Mouse (Mus musculus) adrenal gland, adult (tissue): ENCODE results near the gene Mrps21.
"Not testable (repeated sequence)": the region's sequence is repeated elsewhere in the genome, so short reads cannot be mapped to it uniquely, and the experiment has no call there.

ENCODE experiments used
- DNase-seq, 2 experiments: peaks; one replicate each; pipeline ENCODE4 v3.0.0; 2022 to 2023; ENCODE audit warnings: low spot score in 1 of 2; ENCODE audit not compliant: inconsistent age in 2 of 2

Gene Mrps21

DNA sequence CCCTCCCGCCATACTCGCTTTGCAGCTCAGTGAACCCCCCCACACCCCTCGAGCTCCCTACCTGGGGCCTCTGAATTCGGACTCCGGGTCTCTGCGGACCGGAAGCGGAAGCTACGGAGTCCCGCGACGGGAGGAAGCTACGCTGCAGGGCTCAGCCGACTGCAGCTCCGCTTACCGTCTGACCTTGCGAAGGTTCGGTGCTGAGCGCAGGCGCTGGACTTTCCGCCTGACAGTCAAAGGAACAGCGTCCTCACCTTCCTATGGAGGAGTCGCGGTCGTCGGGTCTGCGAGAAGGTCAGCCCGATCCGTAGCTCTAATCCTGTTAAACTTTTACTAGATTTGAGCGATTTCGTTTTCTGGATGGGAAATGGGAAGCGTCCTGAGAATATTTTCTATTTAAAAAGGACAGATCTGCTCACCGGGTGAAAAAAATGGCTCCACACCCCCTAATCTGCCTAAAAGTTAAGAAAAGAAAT lies at the start of gene Mrps21:
Mrps21 (minus strand) TSS at position 128 of the 476 bp plus-strand sequence.
- peak; percentile 93 to 96 for DNase-seq

- DNase-seq: not testable (repeated sequence)
Measured at GRCm38 (mm10) chr3:95920532-95920931, 49.2 kb upstream of the Mrps21 start.

DNA sequence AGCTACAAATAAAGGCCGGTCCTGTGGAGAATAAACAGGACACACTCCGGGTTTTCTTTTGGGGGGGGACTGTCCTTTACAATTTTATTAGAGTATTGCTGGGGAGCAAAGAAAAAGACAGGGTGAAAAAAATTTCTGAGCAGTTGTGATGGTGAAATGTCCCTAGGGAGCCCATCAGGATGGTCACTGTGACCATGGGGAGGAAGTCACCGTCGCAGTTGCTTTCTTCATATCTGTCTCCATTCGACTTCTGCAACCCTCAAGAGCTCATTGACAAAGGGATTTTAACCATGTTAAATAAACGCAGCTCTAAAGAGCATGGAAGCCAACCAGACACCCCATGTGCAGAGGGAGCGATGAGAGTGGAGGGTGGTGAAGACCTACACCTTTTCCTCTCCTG lies 45.4 kb upstream of the Mrps21 start:
- DNase-seq: no peak

- no peak for DNase-seq
Measured at GRCm38 (mm10) chr3:95914706-95915105, 43.4 kb upstream of the Mrps21 start.

DNA sequence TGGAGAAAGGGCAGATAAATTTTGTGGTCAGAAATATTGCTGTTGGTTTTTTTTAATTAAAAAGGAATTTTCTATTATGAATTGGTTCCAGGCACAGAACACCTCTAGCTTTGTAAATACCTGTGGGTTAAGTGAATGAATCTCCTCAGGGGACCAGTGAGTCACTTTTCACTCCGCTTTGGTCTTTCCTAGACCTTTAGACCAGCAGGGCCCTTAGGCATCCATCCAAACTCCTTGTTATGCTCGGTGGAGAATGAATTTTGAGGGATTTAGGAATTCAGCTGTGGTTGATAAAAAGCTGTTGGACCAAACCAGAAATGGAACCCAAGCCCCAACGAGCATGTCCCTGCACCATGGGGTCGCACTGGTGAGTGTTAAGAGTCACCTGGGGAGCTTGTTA lies 36.3 kb upstream of the Mrps21 start:
- DNase-seq: no peak

GRCm38 (mm10) chr3:95906860-95907259 lies 35.5 kb upstream of the Mrps21 start:
- DNase-seq: peak in 1 of 2 experiments; percentile 77

GRCm38 (mm10) chr3:95905940-95906492 lies 34.7 kb upstream of the Mrps21 start:
- DNase-seq: peak; percentile 57 to 77

GRCm38 (mm10) chr3:95905146-95905939 lies 34.0 kb upstream of the Mrps21 start:
- peak in 1 of 2 experiments; percentile 53 for DNase-seq

DNA sequence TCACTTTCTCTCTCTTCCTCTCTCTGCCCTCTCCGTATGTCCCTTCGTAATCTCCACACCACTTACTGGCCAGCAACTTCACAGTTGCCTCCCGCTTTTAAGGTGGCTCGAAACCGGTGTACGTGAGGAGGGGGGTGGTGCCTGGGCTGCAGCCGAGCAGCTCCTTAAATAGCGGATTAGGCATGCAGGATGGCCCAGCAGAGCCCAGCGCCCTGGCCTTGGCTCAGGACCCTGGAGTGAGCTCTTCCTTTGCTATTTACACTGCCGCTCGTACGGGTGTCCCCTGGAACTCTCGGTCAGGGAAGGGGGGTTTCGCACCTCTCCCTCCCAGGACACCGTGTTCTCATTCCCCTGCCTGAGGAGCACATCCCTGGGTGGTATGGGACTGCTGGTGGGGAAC lies 33.2 kb upstream of the Mrps21 start, which contains the start of gene Car14:
Car14 (minus strand) TSS at position 124 of the 400 bp plus-strand sequence.
- peak in 1 of 2 experiments; percentile 50 for DNase-seq

- DNase-seq: peak in 1 of 2 experiments; percentile 29
Measured at GRCm38 (mm10) chr3:95903753-95904502, 32.6 kb upstream of the Mrps21 start.

DNA sequence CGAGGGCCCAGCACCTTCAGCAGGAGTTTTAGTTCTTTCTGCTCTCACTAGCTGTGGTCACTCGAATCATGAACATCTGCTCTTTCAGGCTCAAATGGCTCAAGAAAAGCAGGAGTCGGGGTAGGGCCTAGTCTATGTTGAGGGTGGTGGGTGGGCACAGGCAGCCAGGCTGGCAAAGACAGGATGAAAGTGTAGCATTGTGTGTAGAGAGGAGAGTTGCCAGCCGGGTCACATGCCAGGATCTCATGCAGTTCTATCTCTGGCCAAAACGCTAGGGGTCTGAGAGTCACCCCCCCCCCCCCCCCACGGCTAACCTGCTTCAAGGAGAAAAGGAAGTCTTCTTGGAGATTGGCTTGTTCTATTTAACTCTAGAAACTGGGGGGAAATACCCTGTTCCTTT lies 31.3 kb upstream of the Mrps21 start:
- peak in 1 of 2 experiments; percentile 20 for DNase-seq

GRCm38 (mm10) chr3:95902373-95902625 lies 31.0 kb upstream of the Mrps21 start:
- no peak for DNase-seq

- DNase-seq: peak in 1 of 2 experiments; percentile 50
Measured at GRCm38 (mm10) chr3:95901616-95902372, 30.5 kb upstream of the Mrps21 start.

GRCm38 (mm10) chr3:95899800-95900524 lies 28.6 kb upstream of the Mrps21 start:
- no peak for DNase-seq

- DNase-seq: not testable (repeated sequence)
Measured at GRCm38 (mm10) chr3:95895501-95895900, 24.2 kb upstream of the Mrps21 start.

DNA sequence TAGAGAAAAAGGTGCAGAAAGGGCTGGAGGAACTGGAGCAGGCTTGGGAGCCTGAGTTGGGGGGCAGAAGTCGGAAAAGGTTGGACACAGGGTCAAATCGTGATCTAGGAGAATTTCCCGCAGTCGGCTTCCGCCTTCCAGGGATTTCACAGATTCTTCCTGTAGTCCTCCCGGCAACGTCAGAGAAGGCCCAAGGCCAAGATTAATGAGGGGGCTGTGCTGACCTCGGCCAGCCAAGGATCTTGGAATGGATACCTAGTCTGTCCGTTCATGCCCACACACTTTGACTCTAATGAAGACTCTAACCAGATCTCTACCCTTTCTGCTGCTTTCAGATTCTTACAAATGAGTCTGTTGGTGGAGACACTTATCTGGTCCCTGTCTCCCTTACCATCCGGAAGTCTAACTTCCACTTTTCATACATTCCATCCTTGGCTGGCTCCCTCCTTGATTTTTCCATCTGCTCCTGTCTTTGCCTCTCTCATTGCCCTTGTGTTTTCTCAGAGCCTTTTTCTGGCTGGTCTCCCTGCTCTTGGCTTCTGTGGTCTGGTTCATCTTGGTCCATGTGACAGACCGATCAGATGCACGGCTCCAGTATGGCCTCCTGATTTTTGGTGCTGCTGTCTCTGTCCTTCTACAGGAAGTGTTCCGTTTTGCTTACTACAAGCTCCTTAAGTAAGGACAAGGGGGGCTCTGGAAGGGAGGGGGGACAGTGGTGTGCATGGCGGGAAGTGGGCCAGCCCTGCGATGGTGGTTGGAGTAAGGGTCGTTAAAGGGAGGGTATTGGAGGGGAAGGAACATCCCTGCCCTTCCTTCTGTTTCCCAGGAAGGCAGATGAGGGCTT lies 23.2 kb upstream of the Mrps21 start:
- peak; percentile 82 to 93 for DNase-seq

- peak; percentile 99 for DNase-seq
Measured at GRCm38 (mm10) chr3:95893606-95894316, 22.4 kb upstream of the Mrps21 start, which contains the start of gene Aph1a. Gene Aph1a (plus strand): TSS chr3:95893969.

DNA sequence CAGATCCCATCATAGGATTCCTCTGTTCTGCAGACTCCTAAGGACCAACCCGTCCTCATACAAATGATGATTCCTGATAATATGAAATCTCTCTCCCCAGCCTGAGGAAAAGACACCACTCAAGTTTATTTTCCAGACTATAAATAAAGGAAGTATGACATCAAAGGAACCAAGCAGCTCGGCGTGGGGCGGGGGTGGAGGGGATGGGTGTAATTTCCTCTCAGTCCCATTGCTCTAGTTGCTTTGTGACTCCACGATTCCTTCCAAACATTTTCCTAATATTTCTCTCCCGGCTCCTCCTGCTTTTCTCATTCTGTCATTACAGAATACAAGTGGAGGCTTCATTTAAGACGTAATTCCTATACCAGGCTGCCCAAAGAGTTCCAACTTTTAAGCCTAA lies 21.8 kb upstream of the Mrps21 start:
- no peak for DNase-seq
